Mouse (Mus musculus) lung, adult 2 months (tissue): ENCODE measurements at regions not wholly inside any gene's neighbourhood (a gene's known extent, or its start where the extent isn't known, plus 50 kb on each side); places are given as distances from the start of the nearest gene placed in this dataset.

Source experiments
- CTCF ChIP-seq: fragments of 200-500 bp; IDR thresholded peaks from 2 replicates; pipeline ENCODE4 v1.5.1; 2011; ENCODE audit warnings: mild to moderate bottlenecking, low read length, control low read depth; ENCODE audit not compliant: insufficient read depth
- POLR2A ChIP-seq: fragments of 200-500 bp; IDR thresholded peaks from 2 replicates; pipeline ENCODE4 v1.6.1; 2011; ENCODE audit warnings: low read depth, mild to moderate bottlenecking, control low read depth, low read length, borderline replicate concordance; ENCODE audit errors: extremely low read depth

- TF ChIP-seq POLR2A (no peak), CTCF (no peak)
Observed at GRCm38 (mm10) chr13:101860704-101861103, 92.7 kb upstream of the Pik3r1 start.
